Mouse (Mus musculus) limb, embryonic 15.5 days (tissue): ENCODE measurements at regions not wholly inside any gene's neighbourhood (a gene's known extent, or its start where the extent isn't known, plus 50 kb on each side); places are given as distances from the start of the nearest gene placed in this dataset.
A peak's percentile ranks its signal among the peaks of the same experiment; 100 is the strongest.
"Not testable (repeated sequence)": the region's sequence is repeated elsewhere in the genome, so short reads cannot be mapped to it uniquely, and the experiment has no call there.

Experiments used
- ATAC-seq: fragments of 200-750 bp; cut with Nextera tagmentation; 2 replicates; pipeline ENCODE4 v1.8.0; 2017; ENCODE audit warnings: low read depth, moderate TSS enrichment; ENCODE audit not compliant: insufficient number of reproducible peaks, low FRiP score, low TSS enrichment
- H3K27ac ChIP-seq: fragments of 300-500 bp; sonication (generic); 2 replicates; pipeline ENCODE4 v1.5.1; 2015; ENCODE audit warnings: moderate library complexity, mild to moderate bottlenecking, inconsistent platforms
- H3K27me3 ChIP-seq: fragments of 300-500 bp; sonication (generic); 2 replicates; pipeline ENCODE4 v1.6.1; 2015; ENCODE audit warnings: inconsistent platforms
- H3K36me3 ChIP-seq: fragments of 300-500 bp; sonication (generic); 2 replicates; pipeline ENCODE4 v1.6.1; 2015; ENCODE audit warnings: inconsistent platforms
- H3K4me1 ChIP-seq: fragments of 300-500 bp; sonication (generic); 2 replicates; pipeline ENCODE4 v1.6.1; 2015; ENCODE audit warnings: inconsistent platforms
- H3K4me2 ChIP-seq: fragments of 300-500 bp; sonication (generic); 2 replicates; pipeline ENCODE4 v1.6.1; 2015; ENCODE audit warnings: mild to moderate bottlenecking, inconsistent platforms
- H3K4me3 ChIP-seq: fragments of 300-500 bp; sonication (generic); 2 replicates; pipeline ENCODE4 v1.5.1; 2015; ENCODE audit warnings: mild to moderate bottlenecking, inconsistent platforms
- H3K9ac ChIP-seq: fragments of 300-500 bp; sonication (generic); 2 replicates; pipeline ENCODE4 v1.6.1; 2015; ENCODE audit warnings: inconsistent platforms
- H3K9me3 ChIP-seq: fragments of 300-500 bp; sonication (generic); 2 replicates; pipeline ENCODE4 v1.6.1; 2016; ENCODE audit warnings: inconsistent platforms
- WGBS: fragments of 180-500 bp; shearing (Covaris S2); methylation state at CpG from one replicate; pipeline ENCODE4 v1.1.7; 2015; 5-methylcytosine and 5-hydroxymethylcytosine counted together

DNA sequence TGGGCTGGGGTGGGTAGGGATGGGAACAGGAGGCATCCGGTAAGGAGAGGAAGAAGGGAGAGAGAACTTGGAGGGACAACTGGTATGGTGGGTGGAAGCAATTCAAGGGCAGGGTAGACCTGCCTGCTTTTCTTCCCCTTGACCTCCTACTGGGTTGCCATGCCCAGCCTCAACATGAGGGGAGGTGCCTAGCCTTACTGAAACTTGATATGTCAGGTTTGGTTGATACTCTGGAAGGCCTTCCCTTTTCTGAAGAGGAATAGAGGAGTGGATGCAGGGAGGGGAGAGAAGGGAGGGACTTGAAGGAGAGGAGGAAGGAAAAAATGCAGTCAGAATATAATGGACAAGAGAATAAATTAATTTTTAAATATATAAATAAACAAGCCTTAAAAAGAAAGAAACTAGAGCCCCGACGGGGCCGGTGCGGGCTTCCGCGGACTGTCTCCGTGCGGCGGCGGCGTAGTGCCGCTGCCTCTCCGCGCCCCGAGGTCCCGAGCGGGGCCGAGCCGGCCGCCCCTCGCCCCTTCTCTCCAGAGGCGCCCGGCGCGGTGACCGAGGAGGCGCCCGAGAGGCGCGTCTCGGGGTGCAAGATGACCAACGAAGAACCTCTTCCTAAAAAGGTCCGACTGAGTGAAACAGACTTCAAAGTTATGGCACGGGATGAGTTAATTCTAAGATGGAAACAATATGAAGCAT lies 265.2 kb upstream of the Cdh4 start:
- not testable (repeated sequence) for H3K9ac ChIP-seq, H3K4me1 ChIP-seq, H3K36me3 ChIP-seq, ATAC-seq, H3K9me3 ChIP-seq, H3K27ac ChIP-seq
- peak overlapping the region; percentile 43 for H3K4me2 ChIP-seq
- peak overlapping the region; percentile 21 for H3K4me3 ChIP-seq
- WGBS: 3% methylated on average over 35 of the region's 35 CpGs
- H3K27me3 ChIP-seq: peaks cover 10% of the 10 kb centered on the region; the same call in 1 of the 2 replicates

DNA sequence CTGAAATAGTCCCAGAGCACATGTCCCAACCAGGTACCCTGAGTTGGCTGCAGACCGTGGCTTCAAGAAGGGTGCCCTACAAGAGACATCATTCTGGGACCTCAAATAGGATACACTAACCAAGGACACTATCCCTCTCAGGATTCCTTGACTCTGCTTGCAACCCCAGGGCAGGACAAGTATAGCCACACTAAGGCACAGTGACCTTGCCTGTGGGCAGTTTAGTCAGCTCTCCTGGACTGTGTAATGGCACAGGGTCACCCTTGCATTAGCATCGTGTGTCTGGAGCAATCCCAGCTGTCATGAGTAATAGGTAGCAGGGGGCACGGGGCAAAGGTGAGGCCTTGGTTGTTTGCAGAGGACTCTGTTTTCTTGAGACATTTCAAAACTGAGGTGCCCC lies 260.9 kb upstream of the Cdh4 start:
- 63% methylated on average over 3 of the region's 3 CpGs for WGBS
- Histone ChIP-seq H3K9me3 (no peaks in the 10 kb centered on the region), H3K4me2 (no peak overlapping the region), H3K4me3 (no peak overlapping the region), H3K4me1 (no peaks in the 10 kb centered on the region), H3K36me3 (no peaks in the 10 kb centered on the region), H3K9ac (no peak overlapping the region), H3K27ac (no peak overlapping the region), H3K27me3 (peaks cover 10% of the 10 kb centered on the region; the same call in 1 of the 2 replicates)
- ATAC-seq: no peak

GRCm38 (mm10) chr2:179182123-179182522 lies 260.1 kb upstream of the Cdh4 start:
- Histone ChIP-seq H3K9ac (no peak overlapping the region), H3K27me3 (0 out of 2 replicates have a peak, but pooled peaks cover 5% of the 10 kb centered on the region), H3K36me3 (no peaks in the 10 kb centered on the region), H3K4me3 (no peak overlapping the region), H3K4me1 (no peaks in the 10 kb centered on the region), H3K4me2 (no peak overlapping the region), H3K9me3 (no peaks in the 10 kb centered on the region), H3K27ac (no peak overlapping the region)
- WGBS: 78% methylated on average over 4 of the region's 4 CpGs
- no peak for ATAC-seq

DNA sequence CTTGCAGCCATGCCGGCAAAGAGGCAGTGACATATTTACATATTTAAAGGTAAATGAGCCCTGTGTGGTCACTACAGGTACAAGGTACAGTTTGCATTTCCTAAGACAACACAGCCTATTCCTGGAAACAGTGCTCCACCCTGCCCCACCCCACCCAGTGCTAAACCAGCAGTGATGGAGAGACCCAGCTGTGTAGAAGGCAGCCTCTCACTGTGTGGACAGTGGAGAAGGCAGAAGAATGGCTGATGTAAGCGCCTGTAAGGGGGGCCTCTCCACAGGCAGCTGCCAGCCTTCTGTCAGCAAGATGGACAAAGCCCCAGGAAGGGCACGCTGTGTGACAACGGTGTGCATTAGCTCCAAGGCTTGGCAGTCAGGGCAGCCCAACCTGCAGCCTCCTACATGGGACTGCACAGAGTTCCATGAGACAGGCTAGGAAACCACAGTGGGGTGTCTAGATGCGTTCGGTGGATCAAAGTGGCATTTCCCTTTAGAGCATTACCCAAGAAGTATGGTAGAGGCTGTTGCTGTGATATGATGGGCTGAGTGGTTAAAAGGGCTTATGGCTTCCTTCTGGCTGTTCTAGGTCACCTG lies 249.2 kb upstream of the Cdh4 start:
- H3K36me3 ChIP-seq: no peaks in the 10 kb centered on the region
- no peak overlapping the region for H3K9ac ChIP-seq
- H3K4me3 ChIP-seq: no peak overlapping the region
- H3K4me1 ChIP-seq: no peaks in the 10 kb centered on the region
- ATAC-seq: peak; percentile 52; the same call in 1 of the 2 replicates
- H3K4me2 ChIP-seq: no peak overlapping the region
- WGBS: 73% methylated on average over 6 of the region's 6 CpGs
- no peak overlapping the region for H3K27ac ChIP-seq
- H3K27me3 ChIP-seq: peaks cover 4% of the 10 kb centered on the region; the same call in 1 of the 2 replicates
- H3K9me3 ChIP-seq: no peaks in the 10 kb centered on the region

- Histone ChIP-seq H3K4me1 (no peaks in the 10 kb centered on the region), H3K9me3 (no peaks in the 10 kb centered on the region), H3K27ac (no peak overlapping the region), H3K4me2 (no peak overlapping the region), H3K4me3 (no peak overlapping the region), H3K27me3 (peaks cover 4% of the 10 kb centered on the region; the same call in 1 of the 2 replicates), H3K36me3 (no peaks in the 10 kb centered on the region), H3K9ac (no peak overlapping the region)
- 41% methylated on average over 9 of the region's 9 CpGs for WGBS
- no peak for ATAC-seq
These were observed 248.6 kb upstream of the Cdh4 start for GRCm38 (mm10) chr2:179193507-179194160.

DNA sequence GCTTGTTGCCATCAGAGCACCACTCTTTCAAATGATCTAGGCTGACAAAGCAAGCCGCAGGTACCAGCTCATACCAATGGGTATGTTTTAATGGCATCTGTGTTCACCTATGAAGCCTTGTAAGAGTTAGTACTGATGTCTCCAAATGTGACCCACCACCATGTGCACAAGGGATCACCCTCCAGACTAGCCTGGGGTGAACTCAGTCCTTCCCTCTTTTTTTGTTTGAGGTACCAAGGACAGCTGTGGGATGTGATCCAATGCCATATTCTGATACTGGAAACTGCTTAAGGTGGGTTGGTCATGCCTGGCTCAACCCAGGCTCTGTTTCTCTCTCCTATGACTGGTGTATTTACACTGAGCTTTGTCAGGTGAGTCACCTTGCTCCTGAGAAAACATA lies 244.8 kb upstream of the Cdh4 start:
- Histone ChIP-seq H3K9ac (no peak overlapping the region), H3K4me2 (no peak overlapping the region), H3K4me1 (no peaks in the 10 kb centered on the region), H3K27me3 (peaks cover 4% of the 10 kb centered on the region; the same call in 1 of the 2 replicates), H3K36me3 (no peaks in the 10 kb centered on the region), H3K4me3 (no peak overlapping the region), H3K27ac (no peak overlapping the region), H3K9me3 (no peaks in the 10 kb centered on the region)
- 92% methylated on average over 1 of the region's 1 CpGs for WGBS
- no peak for ATAC-seq

- Histone ChIP-seq H3K4me2 (no peak overlapping the region), H3K4me3 (no peak overlapping the region), H3K27ac (no peak overlapping the region), H3K4me1 (no peaks in the 10 kb centered on the region), H3K9me3 (no peaks in the 10 kb centered on the region), H3K36me3 (no peaks in the 10 kb centered on the region), H3K27me3 (no peaks in the 10 kb centered on the region), H3K9ac (no peak overlapping the region)
- 6% methylated on average over 6 of the region's 6 CpGs for WGBS
- ATAC-seq: no peak
These were observed 241.7 kb upstream of the Cdh4 start for GRCm38 (mm10) chr2:179200495-179200894.

DNA sequence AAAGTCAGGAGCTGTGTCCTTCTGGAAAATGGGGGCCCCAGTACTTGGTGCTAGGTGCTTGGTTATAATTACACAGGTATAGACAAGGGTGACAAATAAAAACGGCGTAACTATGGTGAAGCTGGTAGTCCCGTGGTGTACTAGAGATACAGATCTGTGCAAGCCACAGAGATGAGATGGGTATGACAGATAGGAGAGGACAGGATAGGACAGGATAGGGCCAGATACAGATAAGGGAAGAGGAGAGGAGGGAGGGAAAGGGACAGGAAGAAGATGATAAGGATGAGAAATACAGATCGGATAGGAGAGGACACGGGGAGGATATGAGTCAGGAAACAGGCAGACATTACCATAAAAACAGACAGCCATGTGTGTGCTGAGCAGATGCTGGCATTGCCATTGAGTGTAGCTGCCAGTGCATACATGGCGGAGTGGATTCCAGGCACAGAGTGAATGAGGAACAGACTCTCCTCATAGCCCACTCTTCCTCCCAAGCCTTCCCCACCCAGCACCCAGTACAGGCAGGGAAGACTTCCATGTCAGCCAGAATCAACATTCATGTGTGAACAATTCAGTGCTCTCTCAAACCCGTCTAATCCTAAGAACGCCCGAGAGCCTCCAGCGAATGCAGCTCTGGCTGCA lies 231.9 kb upstream of the Cdh4 start:
- Histone ChIP-seq H3K36me3 (no peaks in the 10 kb centered on the region), H3K9ac (no peak overlapping the region), H3K4me3 (no peak overlapping the region), H3K4me1 (no peaks in the 10 kb centered on the region), H3K9me3 (no peaks in the 10 kb centered on the region), H3K27ac (no peak overlapping the region), H3K27me3 (no peaks in the 10 kb centered on the region), H3K4me2 (no peak overlapping the region)
- 76% methylated on average over 10 of the region's 10 CpGs for WGBS
- ATAC-seq: no peak

- ATAC-seq: no peak
These were observed 225.5 kb upstream of the Cdh4 start for GRCm38 (mm10) chr2:179216773-179217172.

GRCm38 (mm10) chr2:179228096-179228495 lies 214.1 kb upstream of the Cdh4 start:
- H3K27me3 ChIP-seq: 0 out of 2 replicates have a peak, but pooled peaks cover 3% of the 10 kb centered on the region
- H3K4me3 ChIP-seq: no peak overlapping the region
- no peak for ATAC-seq
- H3K9me3 ChIP-seq: no peaks in the 10 kb centered on the region
- no peak overlapping the region for H3K27ac ChIP-seq
- H3K4me2 ChIP-seq: no peak overlapping the region
- H3K36me3 ChIP-seq: no peaks in the 10 kb centered on the region
- WGBS: 35% methylated on average over 7 of the region's 7 CpGs
- H3K9ac ChIP-seq: no peak overlapping the region
- no peaks in the 10 kb centered on the region for H3K4me1 ChIP-seq

More at GRCm38 (mm10) chr2:179216773-179217172, 225.5 kb upstream of the Cdh4 start:
- Histone ChIP-seq H3K9me3 (no peaks in the 10 kb centered on the region), H3K9ac (no peak overlapping the region), H3K4me3 (no peak overlapping the region), H3K27ac (no peak overlapping the region), H3K36me3 (no peaks in the 10 kb centered on the region), H3K4me1 (no peaks in the 10 kb centered on the region), H3K4me2 (no peak overlapping the region), H3K27me3 (0 out of 2 replicates have a peak, but pooled peaks cover 4% of the 10 kb centered on the region)
- 55% methylated on average over 2 of the region's 2 CpGs for WGBS

GRCm38 (mm10) chr2:179231708-179232354 lies 210.4 kb upstream of the Cdh4 start:
- Histone ChIP-seq H3K4me3 (no peak overlapping the region), H3K4me1 (no peaks in the 10 kb centered on the region), H3K27me3 (no peaks in the 10 kb centered on the region), H3K4me2 (no peak overlapping the region), H3K27ac (no peak overlapping the region), H3K9me3 (no peaks in the 10 kb centered on the region), H3K36me3 (no peaks in the 10 kb centered on the region), H3K9ac (no peak overlapping the region)
- ATAC-seq: no peak
- WGBS: 77% methylated on average over 6 of the region's 6 CpGs
